Mouse (Mus musculus): ENCODE results near the gene Nrm.

- no peak for TF ChIP-seq ZNF384 (IDR thresholded peaks at IDR 0.05; ENCODE audit: low read depth, low read length)
- peak in 1 of 3 experiments; percentile 11; a peak in 1 of 6 replicates for TF ChIP-seq CTCF (IDR thresholded peaks at IDR 0.05 in 2 of 3, conservative IDR thresholded peaks at IDR 0.05 in 1 of 3; ENCODE audit: control insufficient read depth in 1 of 3, insufficient read depth in 1 of 3, low read depth in 2 of 3, low read length in 3 of 3, poor library complexity in 1 of 3, severe bottlenecking in 1 of 3)
- TF ChIP-seq E2F4 (IDR thresholded peaks at IDR 0.05; ENCODE audit: borderline replicate concordance, low read depth, low read length): no peak
- no peak; a peak in 1 of 4 replicates for TF ChIP-seq POLR2A (IDR thresholded peaks at IDR 0.05; ENCODE audit: control insufficient read depth in 1 of 2, insufficient read depth in 1 of 2, low read depth in 1 of 2, low read length in 2 of 2, poor library complexity in 1 of 2)
- no peak; the same call in 1 of the 2 replicates for TF ChIP-seq POLR2AphosphoS5 (IDR thresholded peaks at IDR 0.05; ENCODE audit: borderline replicate concordance, low read depth, low read length)
- TF ChIP-seq TAL1 (IDR thresholded peaks at IDR 0.05; ENCODE audit: low read length): no peak
- TF ChIP-seq MAZ (IDR thresholded peaks at IDR 0.05; ENCODE audit: low read depth, low read length): no peak
- no peak for TF ChIP-seq UBTF (IDR thresholded peaks at IDR 0.05; ENCODE audit: borderline replicate concordance, insufficient read depth, low read depth, low read length)
- TF ChIP-seq EP300 (IDR thresholded peaks at IDR 0.05; ENCODE audit: low read depth in 1 of 2, low read length in 2 of 2): no peak
Measured at GRCm38 (mm10) chr17:35834696-35835422, 26.3 kb upstream of the Nrm start.

Data from MEL (cell line).